Mouse (Mus musculus) cerebellum, postnatal 10 days (tissue): ENCODE measurements around the gene Car5b.

Source experiments
- DNase-seq, 2 experiments: peaks; one replicate each; pipeline ENCODE4 v3.0.0; 2021; ENCODE audit warnings: mixed read lengths in 2 of 2

Car5b gene

DNA sequence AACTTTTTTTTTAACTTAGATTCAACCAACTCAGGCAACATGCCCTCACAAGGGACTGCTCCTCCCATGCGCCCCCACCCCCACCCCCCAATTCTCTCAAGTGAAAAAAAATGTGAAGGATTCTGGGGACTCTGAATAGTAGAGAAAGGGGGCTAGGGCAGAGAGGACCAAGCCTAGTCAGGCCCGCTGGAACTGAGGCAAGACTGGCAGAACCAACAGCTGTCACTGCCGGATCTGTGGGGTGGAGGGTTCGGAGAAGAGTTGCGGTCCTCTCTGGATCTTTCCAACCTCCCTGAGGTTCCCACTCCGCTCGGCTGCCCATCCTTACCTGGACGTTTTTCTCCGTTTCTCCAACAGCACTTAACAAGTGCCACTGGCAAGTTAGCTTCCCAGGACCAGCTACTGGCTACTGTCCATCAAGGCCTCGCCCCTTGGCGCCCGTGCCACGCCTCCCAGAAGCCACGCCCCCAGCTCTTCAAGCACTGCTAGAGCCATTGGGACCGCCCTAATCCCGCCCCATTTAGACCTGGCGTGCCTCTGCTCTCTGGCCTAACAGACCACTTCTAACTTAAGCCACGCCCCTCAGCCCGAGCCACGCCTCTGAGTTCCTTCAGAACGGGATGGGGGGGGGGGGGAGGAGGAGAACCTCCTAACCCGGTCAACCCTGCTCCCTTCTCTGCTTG lies at the start of gene Car5b:
Gene Car5b (minus strand): TSS at position 391 of the 683 bp plus-strand sequence.
- peak; percentile 60 to 81 for DNase-seq

DNA sequence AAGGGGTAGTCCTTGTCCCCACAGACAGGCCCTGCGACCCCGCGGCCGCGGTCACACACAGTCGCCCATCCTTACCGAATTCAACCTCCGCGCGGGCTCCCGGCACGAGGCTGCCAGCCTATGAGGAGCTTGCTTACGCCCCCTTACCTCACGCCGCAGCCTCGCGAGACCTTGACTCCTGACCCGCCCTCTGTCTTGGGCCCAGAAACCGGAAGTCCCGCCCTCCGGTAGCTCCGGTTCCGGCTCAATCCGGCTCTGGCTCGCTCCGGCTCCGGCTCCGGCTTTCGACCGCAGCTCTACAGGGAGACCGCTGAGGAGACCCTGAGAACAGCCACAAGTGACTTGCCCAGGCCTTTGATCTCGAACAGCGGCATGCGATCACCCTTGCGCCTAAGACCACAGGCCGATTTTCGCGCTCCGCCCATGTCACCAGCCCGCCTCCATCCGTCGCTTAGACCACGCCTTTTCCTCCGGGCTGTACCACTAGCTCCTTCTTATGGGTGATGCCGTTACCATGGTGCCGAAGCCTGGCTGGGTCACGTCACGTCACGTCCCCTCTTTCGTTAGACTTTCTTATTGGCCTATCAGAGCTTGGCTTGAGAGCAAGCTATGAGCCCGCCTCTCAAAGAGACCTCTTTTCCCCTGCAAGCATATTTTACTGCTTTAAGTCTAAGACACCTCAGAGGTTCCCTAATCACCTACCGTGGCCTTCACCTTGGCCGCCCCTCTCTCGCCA lies 48.4 kb upstream of the Car5b start, which contains the start of gene Siah1b:
Gene Siah1b (minus strand): TSS at position 454 of the 736 bp plus-strand sequence.
- DNase-seq = peak; percentile 93 to 95

DNA sequence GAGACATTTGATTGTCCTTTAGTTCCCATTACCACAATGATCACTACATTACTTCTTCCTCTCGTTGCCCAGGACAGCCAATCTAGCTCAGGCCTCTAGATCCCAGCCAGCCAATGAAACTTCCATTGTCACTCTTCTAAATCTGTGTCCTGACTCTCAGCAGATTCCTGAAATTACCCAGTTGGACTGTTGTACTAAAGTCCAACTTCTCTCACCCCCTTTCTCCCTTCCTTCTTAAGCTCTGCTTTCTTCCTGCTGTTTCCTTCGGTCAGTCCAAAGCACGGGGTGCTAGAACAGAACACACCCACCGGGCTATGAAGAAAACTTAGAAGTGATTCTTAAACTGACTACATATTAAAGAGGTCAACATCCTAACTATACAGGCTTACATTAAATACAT lies 41.2 kb upstream of the Car5b start:
- no peak for DNase-seq

DNA sequence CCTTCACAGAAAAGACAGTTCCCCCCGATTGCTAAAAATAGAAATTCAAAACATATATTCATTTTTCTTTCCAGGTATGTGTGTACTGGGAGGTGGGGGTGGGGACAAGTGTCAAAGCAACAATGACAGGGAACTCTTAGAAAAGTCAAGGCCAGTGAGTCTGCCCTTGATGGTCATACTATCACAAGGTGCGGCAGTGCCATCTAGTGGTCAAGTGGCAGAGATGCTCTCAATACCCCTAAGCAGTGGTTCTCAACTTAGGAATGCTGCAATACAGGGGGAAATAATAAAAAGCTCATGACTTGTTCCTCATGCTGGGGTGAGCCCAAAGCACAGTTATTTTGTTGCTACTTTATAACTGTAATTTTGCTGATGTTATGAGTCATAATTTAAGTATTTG lies 38.4 kb upstream of the Car5b start:
- DNase-seq = peak; percentile 80 to 83

DNA sequence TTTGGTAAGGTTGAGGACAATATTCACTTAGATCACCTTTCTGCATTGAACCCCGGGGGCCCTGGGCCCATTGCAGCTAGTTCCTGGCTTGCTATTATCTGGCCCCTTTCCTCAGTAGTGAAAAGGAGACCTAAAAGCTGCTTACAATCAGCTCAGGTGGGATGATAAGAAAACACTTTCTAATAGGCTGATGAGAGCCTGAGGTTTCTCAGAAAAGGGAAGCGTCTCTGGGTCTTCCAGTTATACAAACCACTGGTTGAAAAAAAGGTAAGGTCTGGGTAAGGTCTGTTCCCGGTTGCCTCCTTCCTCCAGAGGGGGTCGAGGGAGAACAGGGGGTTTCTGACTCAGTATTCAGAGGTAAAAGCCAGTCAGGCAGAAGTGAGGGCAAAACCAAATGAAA lies 31.3 kb upstream of the Car5b start:
- no peak for DNase-seq

DNA sequence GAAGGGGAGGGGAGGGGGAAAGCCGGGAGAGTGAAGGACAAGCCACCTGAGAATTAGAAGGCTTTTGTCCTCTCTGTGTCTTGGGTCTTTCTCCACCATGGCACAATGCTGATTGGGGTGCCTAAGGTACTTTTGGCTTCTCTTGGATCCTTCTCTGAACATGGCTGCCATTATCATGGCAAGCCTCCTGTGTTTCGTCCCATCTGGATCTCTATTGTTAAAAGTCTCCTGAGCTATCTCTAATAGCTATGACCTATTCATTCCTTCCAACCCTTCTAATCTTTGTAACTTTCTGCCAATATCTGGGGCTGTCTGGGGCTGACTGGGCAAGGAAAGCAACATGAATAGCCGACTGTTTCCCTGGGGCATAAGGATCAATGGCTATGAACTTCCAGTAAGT lies 30.7 kb upstream of the Car5b start:
- no peak for DNase-seq

DNA sequence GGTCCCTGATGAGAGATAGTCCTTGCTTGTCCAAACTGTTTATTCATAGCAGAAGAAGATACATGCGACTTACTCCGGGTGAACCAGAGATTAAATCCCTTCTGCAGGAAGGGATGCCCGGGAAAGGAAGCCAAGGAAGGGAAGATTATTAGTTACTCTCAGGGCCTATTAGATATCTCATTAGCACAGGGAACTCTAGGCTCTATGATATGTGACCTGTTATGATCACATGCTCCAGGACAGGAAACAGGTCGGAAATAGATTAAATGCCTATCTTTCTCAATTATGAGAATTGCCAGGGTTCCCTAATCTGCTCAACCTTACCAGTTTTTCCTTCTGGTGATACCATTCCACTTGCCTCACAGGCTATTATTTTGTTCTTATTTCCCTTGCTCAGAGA lies 27.9 kb upstream of the Car5b start:
- no peak for DNase-seq

DNA sequence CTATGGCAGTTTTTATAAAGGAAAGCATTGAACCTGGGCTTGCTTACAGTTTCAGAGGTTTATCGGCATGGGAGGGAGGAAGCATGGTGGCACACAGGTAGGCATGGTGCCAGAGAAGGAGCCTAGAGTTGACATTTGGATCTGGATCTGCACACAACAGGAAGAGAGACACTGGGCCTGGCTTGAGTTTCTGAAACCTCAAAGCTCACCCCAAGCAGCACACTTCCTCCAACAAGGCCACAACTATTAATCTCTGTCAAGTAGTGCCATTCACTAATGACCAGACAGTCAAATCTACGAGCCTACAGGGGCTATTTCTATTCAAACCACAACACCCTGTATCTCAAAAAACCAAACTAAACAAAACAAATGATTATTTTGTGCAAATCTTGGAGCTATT lies 18.9 kb upstream of the Car5b start:
- no peak for DNase-seq

DNA sequence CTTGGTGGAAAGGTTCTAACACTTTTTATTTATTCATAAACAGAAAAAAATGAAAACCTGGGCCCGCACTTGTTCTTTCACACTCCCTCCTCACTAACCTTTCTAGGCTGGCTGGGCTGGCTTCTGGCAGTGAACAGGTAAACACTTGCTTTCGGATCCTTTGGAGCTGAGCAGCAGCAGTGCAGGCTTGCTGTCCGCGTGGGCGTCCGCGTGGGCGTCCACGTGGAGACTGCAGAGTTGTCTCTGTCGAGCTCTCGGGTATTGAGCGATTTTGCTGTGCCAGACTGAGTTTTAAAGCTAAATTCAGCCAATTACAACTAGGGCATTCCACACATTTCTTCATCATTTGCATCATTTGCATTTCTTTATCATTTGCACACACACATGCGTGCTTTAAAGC lies 14.3 kb upstream of the Car5b start:
- no peak for DNase-seq

DNA sequence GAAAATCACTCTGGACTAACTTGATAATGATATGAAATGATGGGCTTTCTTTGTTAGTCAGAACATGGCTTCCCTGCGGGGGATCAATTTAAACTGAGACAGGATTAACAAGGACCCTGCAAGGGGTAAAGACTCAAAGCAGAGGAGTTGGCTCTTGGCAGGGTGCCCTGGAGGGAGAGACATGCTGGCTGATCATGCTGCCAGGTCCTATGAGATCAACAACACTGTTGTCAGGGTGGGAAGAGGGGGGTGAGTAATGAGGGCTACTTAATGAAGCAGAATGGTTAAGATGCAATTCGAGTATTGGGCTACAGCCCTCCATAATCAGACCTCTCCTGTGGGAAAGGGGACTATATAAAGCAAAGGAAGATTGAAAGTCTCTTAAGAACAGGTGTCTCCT lies 11.1 kb upstream of the Car5b start:
- DNase-seq = peak; percentile 43 to 60

DNA sequence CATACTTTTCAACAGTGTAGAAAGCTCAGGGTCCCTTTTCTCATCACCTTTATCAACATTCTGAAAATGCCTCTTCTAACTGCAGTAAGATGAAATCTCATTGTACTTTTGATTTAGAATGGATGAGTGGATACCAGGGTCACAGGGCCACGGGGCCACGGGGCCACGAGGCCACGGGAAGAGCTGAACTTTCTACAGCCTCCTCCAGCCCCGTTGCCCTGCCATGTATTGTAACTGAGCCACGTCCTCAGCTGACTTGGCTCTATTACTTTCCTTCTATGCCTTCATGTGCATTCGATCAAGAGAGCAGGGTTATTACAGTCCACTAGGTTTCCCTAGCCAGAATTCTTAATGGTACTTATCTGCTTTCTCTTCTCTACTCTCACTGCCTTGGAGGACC lies 8.1 kb upstream of the Car5b start:
- no peak for DNase-seq

DNA sequence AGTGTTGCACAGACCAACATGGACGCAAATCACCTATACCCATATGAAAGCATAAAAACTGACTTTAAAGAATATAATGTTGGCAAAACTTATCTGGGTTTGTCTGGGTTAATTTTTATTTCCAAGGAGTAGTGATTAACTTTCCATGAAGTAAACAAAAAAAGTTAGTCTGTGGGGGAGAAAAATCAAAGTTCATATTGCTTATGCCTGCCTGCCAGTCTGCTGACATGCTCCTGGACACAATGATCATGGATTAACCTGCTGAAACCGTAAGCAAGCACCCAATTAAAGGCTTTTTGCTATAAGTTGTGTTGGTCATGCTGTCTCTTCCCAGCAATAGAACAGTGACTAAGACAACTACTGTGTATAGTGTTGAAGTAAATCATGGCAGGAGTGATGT lies 7.6 kb upstream of the Car5b start:
- no peak for DNase-seq

DNA sequence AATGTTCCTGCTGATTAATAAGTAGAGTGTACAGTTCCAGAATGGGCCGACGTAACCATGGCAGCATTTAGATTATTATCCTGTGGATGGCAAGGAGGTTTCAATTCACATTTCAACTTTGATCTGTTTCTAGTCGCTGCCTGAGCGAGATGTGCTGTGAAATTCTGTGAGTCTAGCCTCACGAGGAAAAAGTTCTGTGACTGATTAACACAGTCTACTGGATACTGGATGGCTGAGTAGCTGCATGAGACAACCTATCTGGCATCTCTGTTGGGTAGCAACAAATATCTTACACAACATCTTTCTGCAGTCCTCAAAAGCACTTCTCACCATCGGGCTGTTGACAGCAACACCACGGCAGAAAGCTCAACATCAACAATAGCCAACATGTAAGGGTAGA lies 4.7 kb upstream of the Car5b start:
- no peak for DNase-seq

DNA sequence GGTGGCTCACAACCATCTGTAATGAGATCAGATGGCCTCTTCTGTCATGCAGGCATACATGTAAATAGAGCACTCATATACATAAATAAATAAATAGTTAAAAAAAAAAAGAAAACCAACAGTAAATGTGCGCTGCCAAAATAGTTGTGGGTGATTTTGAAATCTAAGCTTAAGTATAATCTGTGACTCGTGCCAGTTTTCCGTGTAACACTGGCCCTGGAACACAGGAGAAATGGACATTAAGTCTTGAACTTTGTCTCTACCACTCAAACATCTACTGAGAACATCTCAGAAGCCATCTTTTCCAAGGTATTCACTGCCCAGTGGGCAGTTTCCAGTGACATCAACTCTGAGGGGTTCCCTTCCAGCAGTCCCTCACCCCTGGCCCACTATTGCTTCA lies 12.2 kb downstream of the Car5b start:
- DNase-seq = no peak

DNA sequence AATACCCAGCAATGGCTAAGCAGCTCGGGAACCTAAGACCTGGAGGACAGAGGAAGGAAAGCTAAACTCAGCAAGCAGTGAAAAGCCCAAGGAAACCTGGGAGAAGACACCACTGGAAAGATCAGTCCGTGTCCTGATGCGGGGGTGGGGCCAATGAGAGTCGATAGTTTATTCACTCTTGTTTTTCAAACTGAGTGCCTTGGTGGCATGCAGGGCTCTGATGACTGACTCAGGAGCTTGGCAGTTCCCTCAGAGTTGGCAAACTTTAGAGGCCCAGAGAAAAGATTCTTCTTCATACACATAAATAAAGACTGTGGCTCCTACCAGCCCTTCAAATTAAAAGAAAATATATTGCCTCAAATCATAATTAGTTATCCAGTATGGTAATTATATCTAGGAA lies 12.8 kb downstream of the Car5b start:
- no peak for DNase-seq

DNA sequence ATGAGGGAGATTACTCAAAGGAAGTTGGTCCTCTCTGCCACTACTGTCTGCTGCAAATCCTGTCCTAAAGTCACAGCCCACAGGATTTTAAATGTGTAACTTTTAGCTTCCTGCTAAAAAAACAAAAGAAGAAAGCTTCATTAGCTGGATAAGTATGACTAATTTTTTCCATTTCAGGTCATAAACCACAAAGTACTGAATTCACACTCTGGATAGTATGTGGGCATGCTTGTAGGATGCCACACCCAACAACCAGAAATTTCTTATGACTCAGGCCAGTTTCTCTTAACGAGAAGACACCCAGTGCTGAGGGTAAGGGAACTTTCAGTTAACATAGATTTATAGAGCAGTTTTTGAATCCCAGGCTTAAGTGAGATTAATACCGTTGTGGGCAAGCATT lies 14.5 kb downstream of the Car5b start:
- no peak for DNase-seq

DNA sequence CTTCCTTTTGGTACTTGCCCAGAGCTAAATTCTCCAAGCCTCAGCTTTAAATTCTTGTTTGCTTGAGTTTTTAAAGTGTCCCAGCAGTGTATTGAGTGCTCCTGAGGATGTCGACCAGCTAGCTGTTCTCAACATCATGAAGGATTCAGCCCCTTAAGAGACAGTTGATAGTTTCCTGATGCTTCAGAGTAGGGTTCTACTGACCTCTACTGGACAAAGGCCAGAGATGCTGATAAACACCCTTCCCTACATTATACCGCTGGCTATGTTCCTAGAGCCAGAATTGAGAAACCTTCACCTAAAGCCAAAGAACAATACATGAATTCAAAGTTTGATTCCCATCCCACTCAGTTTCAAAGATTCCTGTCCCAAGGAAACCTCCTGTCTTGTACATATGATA lies 23.0 kb downstream of the Car5b start:
- DNase-seq = peak; percentile 49 to 65

DNA sequence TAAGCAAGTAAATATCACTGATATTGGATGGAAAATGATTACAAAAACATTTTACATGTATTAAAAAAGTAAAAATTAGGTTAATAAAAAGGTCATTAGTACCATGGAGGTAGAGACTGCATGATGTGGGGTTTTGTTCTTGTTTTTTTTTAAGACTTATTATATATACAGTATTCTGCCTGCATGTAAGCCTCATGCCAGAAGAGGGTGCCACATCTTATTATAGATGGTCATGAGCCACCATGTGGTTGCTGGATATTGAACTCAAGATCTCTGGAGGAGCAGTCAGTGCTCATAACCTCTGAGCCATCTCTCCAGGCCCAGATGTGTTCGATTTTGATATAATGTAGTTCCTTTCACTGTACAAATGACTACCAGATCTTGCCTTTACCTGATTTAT lies 27.9 kb downstream of the Car5b start:
- DNase-seq = no peak

DNA sequence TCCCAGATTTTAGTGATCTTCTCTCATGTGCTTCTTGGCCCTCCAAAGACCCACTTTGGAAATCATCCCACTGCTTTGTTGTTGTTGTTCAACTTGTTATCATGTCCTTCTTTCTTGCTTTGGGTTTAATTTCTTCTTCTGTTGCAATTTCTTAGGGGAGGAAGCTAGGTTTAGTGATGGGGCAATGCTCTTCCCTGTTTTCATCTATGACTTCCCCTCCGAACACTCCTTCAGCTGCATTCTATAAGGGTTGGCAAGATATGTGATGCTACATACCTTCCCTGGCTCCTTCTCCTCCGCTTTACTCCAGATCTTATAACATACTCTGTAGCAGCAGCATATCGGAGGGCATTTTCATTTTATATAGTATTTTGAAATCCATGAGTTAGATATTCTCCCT lies 31.0 kb downstream of the Car5b start:
- DNase-seq = no peak

DNA sequence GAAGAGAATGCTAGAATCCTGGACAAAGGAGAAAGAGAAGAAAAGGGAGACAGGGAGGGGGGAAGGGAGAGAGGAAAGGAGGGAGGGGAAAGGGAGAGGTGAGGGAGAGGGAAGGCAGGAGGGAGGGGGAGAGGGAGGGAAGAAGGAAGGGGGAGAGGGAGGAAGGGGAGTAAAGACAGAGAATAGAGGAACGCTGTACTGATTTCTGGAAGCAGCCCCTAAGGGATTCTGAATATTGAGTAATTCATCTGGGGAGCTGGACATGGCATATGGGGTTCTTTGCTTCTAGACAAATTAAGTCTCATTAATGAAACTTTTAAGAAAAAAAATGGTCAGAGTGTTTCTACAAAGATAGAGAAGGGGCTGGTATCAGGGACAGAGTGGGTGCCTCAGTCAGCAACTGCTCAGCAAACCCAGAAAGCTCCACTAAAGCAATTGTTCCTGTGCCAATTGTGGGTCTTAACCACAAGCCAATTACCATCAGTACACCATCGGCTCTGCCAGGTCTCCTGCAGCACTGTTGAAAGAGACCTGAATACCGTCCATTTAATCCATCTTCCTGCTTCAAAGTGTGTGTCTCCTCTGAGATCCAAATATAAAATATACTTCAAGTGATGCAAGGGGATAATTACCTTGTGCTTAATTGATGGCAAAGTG lies 40.0 kb downstream of the Car5b start:
- peak; percentile 26 to 45 for DNase-seq

DNA sequence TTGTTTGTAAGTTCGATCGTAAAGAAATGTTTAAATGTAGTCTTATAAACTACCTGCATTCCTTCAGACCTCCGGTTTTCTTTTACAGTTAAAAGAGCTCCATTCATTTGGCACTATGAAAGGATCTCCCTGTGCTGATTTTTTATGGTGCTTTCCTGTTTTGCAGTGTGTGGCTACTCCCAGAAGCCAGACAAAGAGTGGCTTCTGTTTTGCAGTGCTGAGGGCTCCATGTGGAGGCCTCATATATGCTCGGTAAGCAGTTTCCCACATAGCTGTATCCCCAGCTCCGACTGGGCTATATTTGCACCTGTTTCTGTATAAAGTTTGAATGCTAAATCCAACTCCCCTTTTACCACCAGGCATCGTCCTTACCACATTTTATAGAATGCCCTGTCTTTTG lies 45.7 kb downstream of the Car5b start:
- DNase-seq = no peak

DNA sequence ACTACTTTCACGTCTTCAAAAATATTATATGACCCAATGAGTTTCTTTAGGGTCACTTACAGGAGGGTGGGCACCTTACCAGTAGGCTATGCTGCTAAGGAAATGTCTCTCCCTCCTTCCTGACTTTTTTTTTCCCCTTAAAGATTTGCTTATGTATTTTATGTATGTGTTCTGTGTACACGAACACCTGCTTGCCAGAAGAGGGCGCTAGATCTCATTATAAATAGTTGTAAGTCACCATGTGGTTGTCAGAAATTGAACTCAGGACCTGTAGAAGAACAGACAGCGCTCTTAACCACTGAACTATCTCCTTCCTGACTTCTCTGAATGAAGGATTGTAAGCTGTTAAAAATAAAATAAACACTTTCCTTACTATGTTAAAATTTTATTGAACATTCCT lies 46.3 kb downstream of the Car5b start:
- DNase-seq = no peak

DNA sequence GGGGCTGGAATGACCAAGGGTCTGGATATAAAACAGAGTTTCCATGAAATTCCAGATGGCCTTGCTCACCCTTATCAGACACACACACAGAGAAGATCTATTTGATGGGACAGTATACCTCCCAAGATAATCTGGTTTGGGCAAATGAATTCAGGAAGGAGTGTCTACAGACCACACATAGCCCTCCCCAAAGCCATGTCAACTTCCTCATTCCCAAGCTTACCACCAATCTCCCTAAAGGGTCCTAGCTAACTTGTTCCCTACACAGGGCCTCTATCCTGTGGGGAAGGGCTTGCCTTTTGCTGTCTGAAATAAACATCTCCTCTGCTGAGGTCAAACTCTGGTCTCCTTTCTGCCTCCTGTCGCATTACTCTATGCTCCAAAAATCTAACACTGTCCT lies 46.7 kb downstream of the Car5b start:
- DNase-seq = no peak

DNA sequence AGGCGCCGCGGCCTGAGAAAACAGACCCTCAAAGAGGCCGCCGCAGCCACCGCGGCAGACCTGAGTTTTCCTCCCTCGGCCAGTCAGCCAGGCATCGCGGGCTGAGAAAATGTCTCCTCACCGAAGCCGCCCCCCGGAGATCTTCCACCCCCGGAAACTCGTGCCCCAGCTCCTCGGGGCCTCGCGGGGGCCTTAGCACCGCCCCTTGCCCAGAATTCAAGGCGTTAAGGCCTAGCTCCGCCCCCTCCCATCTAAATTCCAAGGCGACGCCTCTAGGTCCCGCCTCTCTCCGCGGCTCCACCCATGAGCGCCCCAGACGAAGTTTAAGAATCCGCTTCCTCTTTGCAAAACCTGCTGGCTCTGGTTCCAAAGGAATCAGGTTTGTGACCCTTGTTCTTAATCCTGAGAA lies 69.3 kb downstream of the Car5b start, which contains the start of gene Zrsr2:
Gene Zrsr2 (minus strand): TSS at position 195 of the 409 bp plus-strand sequence.
- peak; percentile 87 for DNase-seq
